Mouse (Mus musculus) thymus, adult 18-20 months (tissue): ENCODE data around the gene S100g.

Source experiments
- DNase-seq, 2 experiments: peaks; one replicate each; pipeline ENCODE4 v3.0.0; 2022; ENCODE audit warnings: mixed read lengths in 2 of 2

The S100g gene

GRCm38 (mm10) chrX:162964383-162964782, at the start of gene S100g:
TSS of gene S100g (minus strand) at chrX:162964599.
- DNase-seq: no peak

DNA sequence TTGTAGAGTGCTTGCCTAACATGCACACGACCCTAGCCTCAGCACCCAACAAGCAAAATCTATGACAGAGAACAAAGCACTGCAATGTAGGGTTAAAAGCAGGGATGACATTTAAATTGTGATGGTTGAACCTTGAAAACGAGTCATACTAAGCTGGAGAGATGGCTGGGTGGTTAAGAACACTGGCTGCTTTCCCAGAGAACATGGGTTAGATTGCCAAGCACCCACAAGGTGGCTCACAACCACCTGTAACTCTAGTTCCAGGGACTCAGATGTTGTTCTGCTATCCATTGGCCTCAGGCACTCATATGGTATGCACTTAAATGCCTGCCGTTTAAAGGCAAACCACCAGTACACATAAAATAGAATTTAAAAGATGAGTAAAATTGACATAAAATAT, 27.7 kb upstream of the S100g start:
- DNase-seq: no peak

DNA sequence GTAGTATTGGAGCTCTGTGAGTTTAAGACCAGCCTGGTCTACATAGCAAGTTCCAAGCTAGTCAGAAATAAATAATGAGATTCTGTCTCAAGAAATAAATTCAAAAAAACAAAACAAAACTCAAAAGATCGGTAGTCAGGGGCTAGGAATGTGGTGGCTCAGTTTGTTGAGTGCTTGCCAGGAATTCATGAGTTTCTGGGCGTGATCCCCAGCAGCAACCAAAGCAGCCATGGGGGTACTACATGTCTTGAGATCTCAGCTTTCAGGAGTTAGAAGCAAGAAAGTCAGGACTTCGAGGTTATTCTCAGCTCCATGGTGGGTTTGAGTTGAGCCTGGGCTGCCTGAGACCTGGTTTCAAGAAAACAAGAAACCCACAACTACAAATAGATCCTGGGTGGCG, 27.0 kb upstream of the S100g start:
- no peak for DNase-seq

DNA sequence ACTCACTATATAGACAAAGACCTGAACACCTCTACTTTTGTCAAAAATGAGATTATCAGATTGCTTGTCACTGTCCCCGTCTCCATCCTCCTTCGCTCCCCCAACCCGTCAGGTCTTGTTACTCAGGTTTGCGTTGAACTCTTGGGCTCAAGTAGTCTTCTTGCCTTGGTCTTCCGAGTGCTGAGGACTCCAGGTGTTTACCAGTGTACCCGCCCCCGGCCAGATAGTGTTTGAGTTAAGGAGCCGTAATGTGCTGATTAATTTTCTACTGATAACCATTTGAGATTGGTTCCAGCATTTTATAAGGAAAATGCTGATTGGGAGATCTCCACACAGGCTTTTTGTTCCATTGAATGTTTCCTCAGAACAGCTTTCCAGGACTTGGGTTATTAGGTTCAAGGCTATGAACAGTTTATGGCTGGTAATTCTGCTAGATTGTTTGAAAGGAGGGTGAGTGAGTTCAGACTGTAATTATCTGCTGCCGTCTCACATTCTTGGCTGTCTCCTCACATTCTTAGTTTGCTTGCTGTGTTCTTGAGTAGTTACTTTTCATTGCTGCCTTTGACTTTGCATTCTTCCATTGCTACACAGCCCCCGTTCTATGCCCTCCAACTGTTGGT, 22.6 kb upstream of the S100g start:
- no peak for DNase-seq

DNA sequence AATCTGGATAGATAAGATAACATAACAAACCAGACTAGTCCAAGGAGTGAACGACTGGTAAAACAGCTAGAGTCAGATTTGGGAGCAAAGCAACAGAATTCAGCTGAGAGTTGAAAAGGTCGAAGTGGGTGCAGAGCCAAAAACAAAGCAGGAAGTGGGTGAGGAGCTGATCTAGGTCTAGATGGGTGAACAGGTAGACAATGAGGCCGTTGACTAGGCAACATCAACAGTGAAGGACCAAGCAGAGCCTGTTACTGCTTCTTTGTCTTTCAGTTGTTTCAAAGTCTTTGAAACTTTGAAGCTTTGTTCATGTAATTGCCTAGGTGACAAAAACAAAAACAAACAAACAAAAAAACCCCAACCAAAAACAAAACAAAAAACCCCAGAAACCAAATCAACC, 11.8 kb upstream of the S100g start:
- no peak for DNase-seq

GRCm38 (mm10) chrX:162967456-162967855, 3.1 kb upstream of the S100g start:
- DNase-seq: no peak

- DNase-seq: no peak
Observed at GRCm38 (mm10) chrX:162963840-162964239, 559 bp downstream of the S100g start.

DNA sequence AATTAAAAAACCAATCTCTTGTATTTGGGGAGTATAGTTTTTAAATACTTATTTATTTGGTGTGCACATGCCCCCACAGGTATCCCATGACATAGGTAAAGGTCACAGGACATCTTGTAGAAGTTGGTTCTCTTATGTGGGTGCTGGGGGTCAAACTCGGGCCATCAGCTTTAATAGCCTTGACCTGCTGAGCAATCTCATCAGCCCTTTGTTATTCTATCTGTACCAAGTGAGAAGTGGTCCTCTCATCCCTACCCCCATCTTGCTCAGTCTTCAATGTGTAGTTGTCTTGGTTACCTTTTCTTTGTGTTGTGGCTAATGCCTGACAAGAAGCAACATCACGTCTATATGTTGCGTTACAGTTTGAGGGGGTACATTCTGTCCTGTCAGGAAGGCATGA, 6.5 kb downstream of the S100g start:
- no peak for DNase-seq

DNA sequence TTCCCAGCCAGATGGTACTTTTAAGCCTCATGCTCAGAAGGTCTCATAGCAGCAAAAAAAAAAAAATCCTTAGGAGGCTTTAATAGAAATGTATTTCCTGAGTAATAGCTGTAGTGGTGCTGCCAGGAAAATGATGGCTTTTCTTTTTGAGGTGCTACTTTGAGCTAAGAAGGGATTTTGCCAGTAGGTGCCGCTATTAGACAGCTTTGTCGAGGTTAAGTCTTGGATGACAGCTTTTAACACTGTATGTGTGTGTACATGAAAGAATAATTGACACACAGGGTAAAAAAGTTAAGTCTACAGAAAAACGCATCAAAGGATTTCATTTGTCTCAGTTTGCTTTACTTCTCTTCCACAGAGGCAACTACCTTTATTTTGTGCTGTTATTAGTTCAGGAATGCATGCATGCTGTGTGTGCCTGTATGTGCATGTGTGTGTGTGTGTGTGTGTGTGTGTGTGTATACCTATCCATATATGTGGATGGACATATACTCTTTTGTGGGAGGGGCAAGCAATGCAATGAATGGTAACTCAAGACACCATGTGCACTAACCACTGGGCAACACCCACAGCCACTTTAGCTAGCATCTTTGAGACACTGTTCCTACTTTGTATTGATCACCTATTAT, 14.5 kb downstream of the S100g start:
- no peak for DNase-seq

GRCm38 (mm10) chrX:162942027-162942426, 22.4 kb downstream of the S100g start:
- DNase-seq: no peak

DNA sequence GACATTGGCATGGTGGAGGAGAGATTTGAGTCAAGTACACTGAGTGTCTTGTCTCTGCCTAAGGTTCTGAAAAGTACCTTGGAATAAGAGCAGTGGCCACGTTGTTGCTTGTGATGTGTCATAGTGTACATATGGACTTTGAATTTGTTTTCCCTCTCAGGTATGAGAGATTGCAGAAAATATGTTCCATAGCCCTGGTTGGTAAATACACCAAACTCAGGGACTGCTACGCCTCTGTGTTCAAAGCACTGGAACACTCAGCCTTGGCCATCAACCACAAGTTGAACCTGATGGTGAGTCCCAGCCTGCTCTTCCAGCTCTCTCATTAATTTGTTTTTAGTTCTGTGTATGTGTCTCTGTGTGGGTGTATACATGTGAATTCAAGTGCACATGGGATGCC, 32.9 kb downstream of the S100g start:
- no peak for DNase-seq

- no peak for DNase-seq
Observed at GRCm38 (mm10) chrX:162921487-162922125, 42.8 kb downstream of the S100g start.

GRCm38 (mm10) chrX:162915697-162916096, 48.7 kb downstream of the S100g start:
- DNase-seq: peak in 1 of 2 experiments; percentile 6

DNA sequence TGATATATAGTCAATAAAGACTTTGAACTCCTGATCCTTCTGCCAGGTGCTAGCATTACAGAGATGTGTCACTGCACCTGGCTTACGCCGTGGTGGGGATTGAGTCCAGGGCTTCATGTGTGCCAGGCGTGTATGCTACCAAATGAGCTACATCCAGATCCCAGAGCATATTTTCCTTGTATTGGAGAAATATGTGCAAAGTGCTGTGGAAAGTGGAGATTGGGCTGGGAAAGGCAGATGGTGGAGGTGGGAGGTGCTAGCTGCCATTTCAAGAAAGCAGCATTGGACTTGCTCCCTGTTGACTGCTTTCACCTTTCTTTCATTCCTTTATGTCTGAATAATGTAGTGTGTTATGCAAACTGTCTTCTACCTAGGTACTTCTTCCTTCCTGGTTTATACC, 50.7 kb downstream of the S100g start:
- DNase-seq: no peak
